ENCODE assay signal across 22 mouse cellular contexts in the genomic region with DNA sequence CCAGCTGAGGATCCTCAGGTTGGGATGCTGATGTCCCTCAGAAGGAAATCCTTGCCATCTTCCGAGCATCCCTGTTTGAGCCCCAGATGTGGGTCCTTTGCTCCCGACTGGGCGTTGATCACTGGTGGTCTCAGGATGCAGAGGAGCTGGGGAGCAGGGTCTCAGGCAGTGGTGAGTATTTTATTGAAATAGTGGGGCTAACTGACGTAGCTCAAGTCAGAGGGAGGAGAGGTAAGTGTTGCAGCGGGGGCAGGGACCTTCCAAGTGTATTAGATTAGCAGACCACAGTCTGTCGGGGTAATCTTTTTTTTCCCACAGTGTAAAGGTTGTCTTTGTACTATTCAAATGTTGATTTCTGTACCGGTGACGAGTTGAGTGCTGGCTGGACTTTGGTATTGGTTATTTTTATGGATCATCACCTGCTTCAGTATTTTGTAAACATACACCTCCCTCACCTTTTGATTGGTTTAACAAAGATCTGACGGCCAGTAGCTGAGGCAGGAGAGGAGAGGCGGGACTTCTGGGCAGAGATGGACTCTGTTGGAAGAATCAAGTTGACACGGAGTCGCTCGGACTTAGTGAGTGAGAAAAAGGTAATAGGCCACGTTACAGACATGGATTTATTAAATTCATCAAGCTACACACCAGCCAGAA. TPM values are rescaled to one million over a fixed set of nuclear protein-coding genes. Genes with fewer than 3 reads are reported as not detected.
DNase-seq lines count a peak whose midpoint lies in the region; ATAC-seq and TF ChIP-seq lines count a peak whose summit lies in the region.
"Had no signal": no experiment of that assay in that cellular context is flagged by ENCODE, and none has a peak within 500 bp of the region (broad histone marks: within the 10 kb centered on the region; RNA-seq: fewer than 3 reads in every experiment).

No protein-coding gene starts in this region.

- no peak for DNase-seq in liver, postnatal 0 days
- no peak for DNase-seq in liver
- no peak for DNase-seq in testis, postnatal 14 days (ENCODE audit: low spot score)
- DNase-seq in hindbrain, postnatal 0 days (ENCODE audit: low spot score) = no peak
- DNase-seq: cerebellum, adult 11 months; gastrocnemius, postnatal 10 days; heart, adult 2 months had no signal

- TF ChIP-seq POLR2A in testis, adult 2 months (IDR thresholded peaks at IDR 0.05; ENCODE audit: control insufficient read depth, low read depth, low read length) = no peak

- H3K4me3 ChIP-seq in intestine, postnatal 0 days (ENCODE audit: low read depth, low read length) = no peak overlapping the region
- H3K4me3 ChIP-seq in intestine, embryonic 16.5 days (ENCODE audit: low read length) = no peak overlapping the region
- H3K4me3 ChIP-seq in liver, postnatal 0 days (ENCODE audit: low read depth, low read length) = no peak overlapping the region
- H3K4me3 ChIP-seq in testis, adult 2 months (ENCODE audit: control insufficient read depth, low read depth, low read length) = peak overlapping the region; percentile 39
- H3K4me3 ChIP-seq in hindbrain, postnatal 0 days (ENCODE audit: low read length) = no peak overlapping the region
- H3K4me3 ChIP-seq: embryonic facial prominence, embryonic 15.5 days; erythroblast, embryonic 14.5 days; heart, adult 2 months; heart, embryonic 15.5 days had no signal

- H3K36me3 ChIP-seq in intestine, postnatal 0 days (ENCODE audit: control insufficient read depth, insufficient read depth) = peaks cover 13% of the 10 kb centered on the region; the same call in 1 of the 2 replicates
- H3K36me3 ChIP-seq in intestine, embryonic 16.5 days (ENCODE audit: control insufficient read depth, insufficient read depth, low read length) = peaks cover 4% of the 10 kb centered on the region
- peaks cover 12% of the 10 kb centered on the region for H3K36me3 ChIP-seq in liver, postnatal 0 days (replicated peaks; ENCODE audit: insufficient read depth, low read length)
- no peaks in the 10 kb centered on the region for H3K36me3 ChIP-seq in testis, adult 2 months (ENCODE audit: control insufficient read depth, insufficient read depth, low read length)
- H3K36me3 ChIP-seq in hindbrain, postnatal 0 days (ENCODE audit: insufficient read depth, low read length) = peaks cover 7% of the 10 kb centered on the region; the same call in 1 of the 2 replicates

- H3K27ac ChIP-seq in intestine, postnatal 0 days (ENCODE audit: low read depth, low read length) = peak overlapping the region; percentile 23
- H3K27ac ChIP-seq in intestine, embryonic 16.5 days (ENCODE audit: low read length) = no peak overlapping the region
- peak overlapping the region; percentile 77 for H3K27ac ChIP-seq in liver, postnatal 0 days (ENCODE audit: low read depth)
- no peak overlapping the region for H3K27ac ChIP-seq in testis, adult 2 months (ENCODE audit: control insufficient read depth, insufficient read depth, low read depth, low read length)
- no peak overlapping the region for H3K27ac ChIP-seq in hindbrain, postnatal 0 days
- H3K27ac ChIP-seq: embryonic facial prominence, embryonic 15.5 days; forebrain, embryonic 10.5 days; heart, adult 2 months; heart, embryonic 15.5 days; hindbrain, embryonic 14.5 days had no signal

- H3K4me1 ChIP-seq in intestine, postnatal 0 days (replicated peaks; ENCODE audit: control insufficient read depth, insufficient read depth, low read length) = peaks cover 5% of the 10 kb centered on the region
- H3K4me1 ChIP-seq in intestine, embryonic 16.5 days (ENCODE audit: control insufficient read depth, insufficient read depth, low read length) = peaks cover 14% of the 10 kb centered on the region
- peaks cover 17% of the 10 kb centered on the region for H3K4me1 ChIP-seq in liver, postnatal 0 days (ENCODE audit: insufficient read depth)
- H3K4me1 ChIP-seq in testis, adult 2 months (ENCODE audit: control insufficient read depth, insufficient read depth, low read length) = peaks cover 3% of the 10 kb centered on the region
- peaks cover 14% of the 10 kb centered on the region for H3K4me1 ChIP-seq in hindbrain, postnatal 0 days (ENCODE audit: insufficient read depth, low read length)

- WGBS in intestine, postnatal 0 days = 54% methylated on average over 14 of the region's 14 CpGs
- WGBS in intestine, embryonic 16.5 days = 74% methylated on average over 14 of the region's 14 CpGs
- WGBS in liver, postnatal 0 days (ENCODE audit: insufficient replicate concordance) = 63% methylated on average over 14 of the region's 14 CpGs
- 71% methylated on average over 14 of the region's 14 CpGs for WGBS in hindbrain, postnatal 0 days

- TF ChIP-seq CTCF in intestine, postnatal 0 days (IDR thresholded peaks at IDR 0.05; ENCODE audit: low read depth) = no peak
- TF ChIP-seq CTCF in liver, postnatal 0 days (IDR thresholded peaks at IDR 0.05; ENCODE audit: low read depth) = no peak
- TF ChIP-seq CTCF in testis, adult 2 months (IDR thresholded peaks at IDR 0.05; ENCODE audit: control insufficient read depth, insufficient read depth, insufficient replicate concordance, low read depth, low read length) = no peak
- no peak for TF ChIP-seq CTCF in hindbrain, postnatal 0 days (IDR thresholded peaks at IDR 0.05; ENCODE audit: low read depth)

- no peaks in the 10 kb centered on the region for H3K27me3 ChIP-seq in intestine, postnatal 0 days (replicated peaks; ENCODE audit: control insufficient read depth, insufficient read depth, low read length)
- no peaks in the 10 kb centered on the region for H3K27me3 ChIP-seq in intestine, embryonic 16.5 days (replicated peaks; ENCODE audit: control insufficient read depth, insufficient read depth, low read length)
- no peaks in the 10 kb centered on the region for H3K27me3 ChIP-seq in liver, postnatal 0 days (ENCODE audit: insufficient read depth, low read length)
- no peaks in the 10 kb centered on the region for H3K27me3 ChIP-seq in testis, adult 2 months (ENCODE audit: control insufficient read depth, insufficient read depth, low read length)
- H3K27me3 ChIP-seq in hindbrain, postnatal 0 days (ENCODE audit: insufficient read depth, low read length) = no peaks in the 10 kb centered on the region
- H3K27me3 ChIP-seq: CH12.LX; embryonic facial prominence, embryonic 15.5 days; heart, embryonic 15.5 days had no signal

- no peak overlapping the region for H3K4me2 ChIP-seq in intestine, postnatal 0 days (replicated peaks; ENCODE audit: low read depth)
- no peak overlapping the region for H3K4me2 ChIP-seq in intestine, embryonic 16.5 days (ENCODE audit: low read depth, low read length)
- no peak overlapping the region for H3K4me2 ChIP-seq in liver, postnatal 0 days (ENCODE audit: low read depth, low read length)
- H3K4me2 ChIP-seq in hindbrain, postnatal 0 days (ENCODE audit: low read depth, low read length) = no peak overlapping the region
- H3K4me2 ChIP-seq: embryonic facial prominence, embryonic 15.5 days; heart, embryonic 11.5 days had no signal

- ATAC-seq in intestine, postnatal 0 days = peak; percentile 40
- ATAC-seq in intestine, embryonic 16.5 days = no peak
- peak; percentile 63 for ATAC-seq in liver, postnatal 0 days
- ATAC-seq in hindbrain, postnatal 0 days = no peak
- ATAC-seq: forebrain, embryonic 16.5 days had no signal

- H3K9me3 ChIP-seq in intestine, postnatal 0 days (ENCODE audit: control insufficient read depth) = no peaks in the 10 kb centered on the region
- no peaks in the 10 kb centered on the region for H3K9me3 ChIP-seq in intestine, embryonic 16.5 days (ENCODE audit: control insufficient read depth, low read length)
- H3K9me3 ChIP-seq in liver, postnatal 0 days (ENCODE audit: low read length) = no peaks in the 10 kb centered on the region
- H3K9me3 ChIP-seq in hindbrain, postnatal 0 days (ENCODE audit: low read length) = no peaks in the 10 kb centered on the region
- H3K9me3 ChIP-seq: embryonic facial prominence, embryonic 15.5 days; G1E; heart, embryonic 15.5 days; hindbrain, embryonic 10.5 days had no signal

- no peak overlapping the region for H3K9ac ChIP-seq in intestine, postnatal 0 days (ENCODE audit: low read depth, low read length)
- H3K9ac ChIP-seq in intestine, embryonic 16.5 days (ENCODE audit: low read depth, low read length) = no peak overlapping the region
- H3K9ac ChIP-seq in liver, postnatal 0 days (replicated peaks) = 0 out of 2 replicates have a peak overlapping the region, but pooled peaks have one; percentile 5
- no peak overlapping the region for H3K9ac ChIP-seq in hindbrain, postnatal 0 days (replicated peaks; ENCODE audit: low read length)
- H3K9ac ChIP-seq: embryonic facial prominence, embryonic 15.5 days; heart, embryonic 15.5 days; hindbrain, embryonic 14.5 days had no signal

- no peak; the same call in none of the 2 replicates for TF ChIP-seq EP300 in liver, postnatal 0 days (IDR thresholded peaks at IDR 0.05; ENCODE audit: low read depth)

RNA-seq across cellular contexts. Expression of a gene that starts 1.9 kb away (rescaled TPM):
- polyA plus RNA-seq in intestine, postnatal 0 days (2015; fragmentation: Nextera tagmentation; extraction: Ambion mirVana) = 65.1 and 67.4 TPM in 2 replicates
- 59.3 and 61.4 TPM in 2 replicates for polyA plus RNA-seq in intestine, embryonic 16.5 days (2015; fragmentation: Nextera tagmentation; extraction: Ambion mirVana)
- polyA plus RNA-seq in liver, postnatal 0 days (2015; fragmentation: Nextera tagmentation; extraction: Ambion mirVana) = 21.3 and 24.4 TPM in 2 replicates
- 154 and 171 TPM in 2 replicates for polyA plus RNA-seq in testis, adult 2 months (2012; rRNA removed)
- 61.0 and 66.8 TPM in 2 replicates for total RNA-seq in hindbrain, postnatal 0 days (2014; rRNA removed)
- polyA plus RNA-seq in hindbrain, postnatal 0 days (2015; fragmentation: Nextera tagmentation; extraction: Ambion mirVana) = 57.5 and 59.5 TPM in 2 replicates

RNA-seq across cellular contexts. Expression of a gene that starts 24.3 kb away (rescaled TPM):
- 129 and 137 TPM in 2 replicates for polyA plus RNA-seq in intestine, postnatal 0 days (2015; fragmentation: Nextera tagmentation; extraction: Ambion mirVana)
- 96.8 and 128 TPM in 2 replicates for polyA plus RNA-seq in intestine, embryonic 16.5 days (2015; fragmentation: Nextera tagmentation; extraction: Ambion mirVana)
- polyA plus RNA-seq in liver, postnatal 0 days (2015; fragmentation: Nextera tagmentation; extraction: Ambion mirVana) = 16.8 and 18.7 TPM in 2 replicates
- 55.8 and 57.5 TPM in 2 replicates for polyA plus RNA-seq in testis, adult 2 months (2012; rRNA removed)
- total RNA-seq in hindbrain, postnatal 0 days (2014; rRNA removed) = 191 and 279 TPM in 2 replicates
- 82.2 and 89.8 TPM in 2 replicates for polyA plus RNA-seq in hindbrain, postnatal 0 days (2015; fragmentation: Nextera tagmentation; extraction: Ambion mirVana)

RNA-seq across cellular contexts. Expression of a gene that starts 28.2 kb away (rescaled TPM):
- polyA plus RNA-seq in intestine, postnatal 0 days (2015; fragmentation: Nextera tagmentation; extraction: Ambion mirVana) = 0.44 and 0.80 TPM in 2 replicates
- polyA plus RNA-seq in intestine, embryonic 16.5 days (2015; fragmentation: Nextera tagmentation; extraction: Ambion mirVana) = 0.17 and 0.31 TPM in 2 replicates
- 0.05 and 0.06 TPM in 2 replicates for polyA plus RNA-seq in liver, postnatal 0 days (2015; fragmentation: Nextera tagmentation; extraction: Ambion mirVana)
- polyA plus RNA-seq in testis, adult 2 months (2012; rRNA removed) = 0.31 and 0.54 TPM in 2 replicates
- total RNA-seq in hindbrain, postnatal 0 days (2014; rRNA removed) = 2.3 and 2.4 TPM in 2 replicates
- polyA plus RNA-seq in hindbrain, postnatal 0 days (2015; fragmentation: Nextera tagmentation; extraction: Ambion mirVana) = 2.0 and 2.1 TPM in 2 replicates
- total RNA-seq: CH12.LX; heart, adult 2 months had no signal
- polyA plus RNA-seq: embryonic facial prominence, embryonic 11.5 days; heart, embryonic 11.5 days had no signal

RNA-seq across cellular contexts. Expression of a gene that starts 28.9 kb away (rescaled TPM):
- 0.73 and 1.1 TPM in 2 replicates for polyA plus RNA-seq in intestine, postnatal 0 days (2015; fragmentation: Nextera tagmentation; extraction: Ambion mirVana)
- polyA plus RNA-seq in intestine, embryonic 16.5 days (2015; fragmentation: Nextera tagmentation; extraction: Ambion mirVana) = 0.48 and 1.1 TPM in 2 replicates
- 0.14 and 0.18 TPM in 2 replicates for polyA plus RNA-seq in liver, postnatal 0 days (2015; fragmentation: Nextera tagmentation; extraction: Ambion mirVana)
- polyA plus RNA-seq in testis, adult 2 months (2012; rRNA removed) = 0.73 and 1.1 TPM in 2 replicates
- total RNA-seq in hindbrain, postnatal 0 days (2014; rRNA removed) = 3.4 and 5.1 TPM in 2 replicates
- 2.3 and 3.0 TPM in 2 replicates for polyA plus RNA-seq in hindbrain, postnatal 0 days (2015; fragmentation: Nextera tagmentation; extraction: Ambion mirVana)
- total RNA-seq: CH12.LX had no signal
- polyA plus RNA-seq: erythroblast, embryonic 14.5 days; G1E had no signal

RNA-seq across cellular contexts. Expression of a gene that starts 43.4 kb away (rescaled TPM):
- polyA plus RNA-seq in intestine, postnatal 0 days (2015; fragmentation: Nextera tagmentation; extraction: Ambion mirVana) = 7.2 and 8.6 TPM in 2 replicates
- 8.9 and 9.7 TPM in 2 replicates for polyA plus RNA-seq in intestine, embryonic 16.5 days (2015; fragmentation: Nextera tagmentation; extraction: Ambion mirVana)
- 3.3 and 3.4 TPM in 2 replicates for polyA plus RNA-seq in liver, postnatal 0 days (2015; fragmentation: Nextera tagmentation; extraction: Ambion mirVana)
- 3.5 and 4.6 TPM in 2 replicates for polyA plus RNA-seq in testis, adult 2 months (2012; rRNA removed)
- 13.8 and 16.8 TPM in 2 replicates for total RNA-seq in hindbrain, postnatal 0 days (2014; rRNA removed)
- polyA plus RNA-seq in hindbrain, postnatal 0 days (2015; fragmentation: Nextera tagmentation; extraction: Ambion mirVana) = 15.7 and 17.4 TPM in 2 replicates
- total RNA-seq: CH12.LX; common myeloid progenitor, adult 5-6 weeks had no signal
- polyA plus RNA-seq: erythroblast, embryonic 14.5 days; G1E had no signal

Comparison
In these comparisons a context has a peak if more than half of its experiments do, and no peak if none do; other contexts are left out.
1. ATAC-seq: peak in intestine, postnatal 0 days (single experiment) and liver, postnatal 0 days (single experiment); none in intestine, embryonic 16.5 days (single experiment) and hindbrain, postnatal 0 days (single experiment).
2. H3K27ac ChIP-seq: peak in intestine, postnatal 0 days (single experiment) and liver, postnatal 0 days (single experiment); none in intestine, embryonic 16.5 days (single experiment), testis, adult 2 months (single experiment) and hindbrain, postnatal 0 days (single experiment).